ENCODE assay signal across 18 mouse cellular contexts in genomic region chr13:91974154-91974553, GRCm38 (mm10).
DNase-seq lines count a peak whose midpoint lies in the region; ATAC-seq and TF ChIP-seq lines count a peak whose summit lies in the region.
"Had no signal": no experiment of that assay in that cellular context is flagged by ENCODE, and none has a peak within 500 bp of the region (broad histone marks: within the 10 kb centered on the region; RNA-seq: fewer than 3 reads in every experiment).

No protein-coding gene starts in this region.

- ATAC-seq in forebrain, postnatal 0 days: peak; percentile 43; the same call in 1 of the 2 replicates
- ATAC-seq in forebrain, embryonic 12.5 days (ENCODE audit: low FRiP score): no peak
- ATAC-seq in hematopoietic stem cell, adult 5-6 weeks (replicated peaks in 1 of 2; ENCODE audit: insufficient read depth in 1 of 2, low FRiP score in 2 of 2, low TSS enrichment in 1 of 2, low read depth in 1 of 2, poor library complexity in 2 of 2, severe bottlenecking in 2 of 2): peak; percentile 46 to 53; a peak in 2 of 4 replicates

- H3K9ac ChIP-seq in forebrain, postnatal 0 days: no peak overlapping the region
- H3K9ac ChIP-seq in forebrain, embryonic 12.5 days: no peak overlapping the region
- H3K9ac ChIP-seq: hindbrain, embryonic 15.5 days; liver, embryonic 13.5 days; neural tube, embryonic 12.5 days had no signal

- H3K4me1 ChIP-seq in forebrain, postnatal 0 days (ENCODE audit: insufficient read depth): no peaks in the 10 kb centered on the region
- no peaks in the 10 kb centered on the region for H3K4me1 ChIP-seq in forebrain, embryonic 12.5 days
- H3K4me1 ChIP-seq: hindbrain, embryonic 15.5 days; liver, embryonic 13.5 days; neural tube, embryonic 12.5 days had no signal

- H3K27me3 ChIP-seq in forebrain, postnatal 0 days (ENCODE audit: insufficient read depth, low read length): no peaks in the 10 kb centered on the region
- no peaks in the 10 kb centered on the region for H3K27me3 ChIP-seq in forebrain, embryonic 12.5 days
- H3K27me3 ChIP-seq: hindbrain, embryonic 15.5 days; liver, embryonic 13.5 days; neural tube, embryonic 12.5 days had no signal

- no peak overlapping the region for H3K4me3 ChIP-seq in forebrain, postnatal 0 days (ENCODE audit: low read depth, low read length)
- H3K4me3 ChIP-seq in forebrain, embryonic 12.5 days (replicated peaks): no peak overlapping the region
- H3K4me3 ChIP-seq: hindbrain, embryonic 15.5 days; liver, embryonic 13.5 days; neural tube, embryonic 12.5 days had no signal

- 0 out of 2 replicates have a peak overlapping the region, but pooled peaks have one; percentile 1 for H3K27ac ChIP-seq in forebrain, postnatal 0 days (ENCODE audit: low read depth, low read length)
- H3K27ac ChIP-seq in forebrain, embryonic 12.5 days: no peak overlapping the region
- H3K27ac ChIP-seq: hindbrain, embryonic 15.5 days; liver, embryonic 13.5 days; neural tube, embryonic 12.5 days had no signal

- no peak for DNase-seq in forebrain, postnatal 0 days
- DNase-seq in right cerebral cortex, adult 18-20 months: peak; percentile 81
- DNase-seq in right cerebral cortex, postnatal 10 days (ENCODE audit: low spot score in 2 of 2): no peak
- DNase-seq in telencephalon, adult 2 months (ENCODE audit: low read depth, low spot score): peak; percentile 78
- DNase-seq in adrenal gland, adult (ENCODE audit: inconsistent age in 2 of 2, low spot score in 1 of 2): no peak
- DNase-seq in thymus, adult 18-20 months: no peak
- DNase-seq: adrenal gland, adult 8-10 months; B cell, adult 2 months; cerebellum, adult 2 months; embryo, embryonic 11 days; heart, postnatal 10 days; kidney, adult 11 months; kidney, postnatal 10 days; liver, embryonic 13.5 days had no signal

- 92% methylated on average over 1 of the region's 1 CpGs for WGBS in forebrain, postnatal 0 days
- 95% methylated on average over 1 of the region's 1 CpGs for WGBS in forebrain, embryonic 12.5 days

- no peaks in the 10 kb centered on the region; the same call in 1 of the 2 replicates for H3K36me3 ChIP-seq in forebrain, postnatal 0 days (ENCODE audit: insufficient read depth)
- H3K36me3 ChIP-seq in forebrain, embryonic 12.5 days (replicated peaks): no peaks in the 10 kb centered on the region
- H3K36me3 ChIP-seq: hindbrain, embryonic 15.5 days; liver, embryonic 13.5 days; neural tube, embryonic 12.5 days had no signal

- no peak overlapping the region for H3K4me2 ChIP-seq in forebrain, postnatal 0 days (ENCODE audit: low read depth)
- H3K4me2 ChIP-seq in forebrain, embryonic 12.5 days: no peak overlapping the region
- H3K4me2 ChIP-seq: hindbrain, embryonic 15.5 days; liver, embryonic 13.5 days; neural tube, embryonic 12.5 days had no signal

- no peaks in the 10 kb centered on the region for H3K9me3 ChIP-seq in forebrain, postnatal 0 days (ENCODE audit: low read length)
- H3K9me3 ChIP-seq in forebrain, embryonic 12.5 days: no peaks in the 10 kb centered on the region
- H3K9me3 ChIP-seq: hindbrain, embryonic 15.5 days; liver, embryonic 13.5 days; neural tube, embryonic 12.5 days had no signal

- no peak for TF ChIP-seq CTCF in forebrain, postnatal 0 days (IDR thresholded peaks at IDR 0.05; ENCODE audit: low read depth)

Comparison
In these comparisons a context has a peak if more than half of its experiments do, and no peak if none do; other contexts are left out.
1. DNase-seq: peak in right cerebral cortex, adult 18-20 months (single experiment) and telencephalon, adult 2 months (single experiment); none in forebrain, postnatal 0 days (single experiment), right cerebral cortex, postnatal 10 days (0 of 2), adrenal gland, adult (0 of 2) and thymus, adult 18-20 months (0 of 2).